Mouse (Mus musculus): Measurements from ENCODE around the gene Mical3.

- TF ChIP-seq EP300 (IDR thresholded peaks at IDR 0.05; ENCODE audit: insufficient read depth, low read depth, low read length) = no peak
- no peak for TF ChIP-seq POLR2A (IDR thresholded peaks at IDR 0.05; ENCODE audit: insufficient read depth, low read depth, low read length)
Measured at GRCm38 (mm10) chr6:121102941-121103340, 27.9 kb downstream of the Mical3 start.
